Mouse (Mus musculus) liver, embryonic 13.5 days (tissue): Measurements from ENCODE around the gene Bola3. TPM values are rescaled to one million over a fixed set of nuclear protein-coding genes. Genes with fewer than 3 reads are reported as not detected.

Source experiments
- ATAC-seq: fragments of 200-750 bp; cut with Nextera tagmentation; 2 replicates; pipeline ENCODE4 v1.8.0; 2017; ENCODE audit warnings: low read depth, mild to moderate bottlenecking, moderate number of reproducible peaks, moderate library complexity
- DNase-seq: peaks from one replicate; pipeline ENCODE4 v3.0.0; 2022
- H3K27ac ChIP-seq: fragments of 300-500 bp; sonication (generic); 2 replicates; pipeline ENCODE4 v1.5.1; 2015; ENCODE audit warnings: moderate library complexity, mild to moderate bottlenecking, inconsistent platforms
- H3K27me3 ChIP-seq: fragments of 300-500 bp; sonication (generic); 2 replicates; pipeline ENCODE4 v1.6.1; 2015; ENCODE audit warnings: mild to moderate bottlenecking, inconsistent platforms
- H3K36me3 ChIP-seq: fragments of 300-500 bp; sonication (generic); 2 replicates; pipeline ENCODE4 v1.6.1; 2015; ENCODE audit warnings: mild to moderate bottlenecking, inconsistent platforms
- H3K4me1 ChIP-seq: fragments of 300-500 bp; sonication (generic); replicated peaks from 2 replicates; pipeline ENCODE4 v1.6.1; 2015; ENCODE audit warnings: inconsistent platforms
- H3K4me2 ChIP-seq: fragments of 300-500 bp; sonication (generic); 2 replicates; pipeline ENCODE4 v1.6.1; 2015; ENCODE audit warnings: inconsistent platforms, mild to moderate bottlenecking, moderate library complexity
- H3K4me3 ChIP-seq: fragments of 300-500 bp; sonication (generic); replicated peaks from 2 replicates; pipeline ENCODE4 v1.5.1; 2015; ENCODE audit warnings: mild to moderate bottlenecking, inconsistent platforms
- H3K9ac ChIP-seq: fragments of 300-500 bp; sonication (generic); 2 replicates; pipeline ENCODE4 v1.6.1; 2015; ENCODE audit warnings: mild to moderate bottlenecking, inconsistent platforms
- H3K9me3 ChIP-seq: fragments of 300-500 bp; sonication (generic); replicated peaks from 2 replicates; pipeline ENCODE4 v1.6.1; 2016; ENCODE audit warnings: inconsistent platforms
- WGBS: fragments of 180-500 bp; shearing (Covaris S2); methylation state at CpG from one replicate; pipeline ENCODE4 v1.1.7; 2015; ENCODE audit not compliant: insufficient replicate concordance; 5-methylcytosine and 5-hydroxymethylcytosine counted together
- polyA plus RNA-seq: library from polyadenylated mRNA; unstranded; fragments of >200 nt; fragmentation: Nextera tagmentation; extraction: Ambion mirVana; gene quantifications from 2 replicates; pipeline ENCODE4 v1.2.1, GENCODE M21; 2015

The Bola3 gene
- polyA plus RNA-seq: 329 and 343 TPM in 2 replicates

GRCm38 (mm10) chr6:83348873-83349272 lies at the start of gene Bola3:
Bola3 (plus strand) TSS chr6:83349147.
- no peaks in the 10 kb centered on the region for H3K27me3 ChIP-seq
- DNase-seq (no peak), ATAC-seq (no peak)
- H3K9me3 ChIP-seq: no peaks in the 10 kb centered on the region
- H3K27ac ChIP-seq: peak within 1 kb of the TSS; percentile 99
- H3K9ac ChIP-seq: peak within 1 kb of the TSS; percentile 96
- peaks cover 55% of the 10 kb centered on the region for H3K4me1 ChIP-seq
- H3K4me3 ChIP-seq: peak within 1 kb of the TSS; percentile 83
- 39% methylated on average over 6 of the region's 6 CpGs for WGBS
- H3K4me2 ChIP-seq: peak within 1 kb of the TSS; percentile 80
- H3K36me3 ChIP-seq: peaks cover 38% of the 10 kb centered on the region

GRCm38 (mm10) chr6:83300447-83301229 lies 48.3 kb upstream of the Bola3 start:
- DNase-seq (no peak), ATAC-seq (no peak)
- peaks cover 26% of the 10 kb centered on the region for H3K36me3 ChIP-seq
- no peak overlapping the region for H3K27ac ChIP-seq
- no peaks in the 10 kb centered on the region for H3K9me3 ChIP-seq
- no peak overlapping the region for H3K9ac ChIP-seq
- H3K27me3 ChIP-seq: 0 out of 2 replicates have a peak, but pooled peaks cover 4% of the 10 kb centered on the region
- H3K4me3 ChIP-seq: no peak overlapping the region
- H3K4me1 ChIP-seq: 0 out of 2 replicates have a peak, but pooled peaks cover 3% of the 10 kb centered on the region
- 62% methylated on average over 7 of the region's 7 CpGs for WGBS
- H3K4me2 ChIP-seq: no peak overlapping the region

GRCm38 (mm10) chr6:83301294-83301693 lies 47.7 kb upstream of the Bola3 start:
- no peak for ATAC-seq
- DNase-seq: no peak
- Histone ChIP-seq H3K4me1 (0 out of 2 replicates have a peak, but pooled peaks cover 3% of the 10 kb centered on the region), H3K27ac (no peak overlapping the region), H3K27me3 (0 out of 2 replicates have a peak, but pooled peaks cover 4% of the 10 kb centered on the region), H3K4me2 (no peak overlapping the region), H3K9ac (no peak overlapping the region), H3K4me3 (no peak overlapping the region), H3K36me3 (peaks cover 33% of the 10 kb centered on the region), H3K9me3 (no peaks in the 10 kb centered on the region)
- WGBS: 71% methylated on average over 2 of the region's 2 CpGs

GRCm38 (mm10) chr6:83302264-83302663 lies 46.7 kb upstream of the Bola3 start:
- Histone ChIP-seq H3K27me3 (0 out of 2 replicates have a peak, but pooled peaks cover 4% of the 10 kb centered on the region), H3K9me3 (no peaks in the 10 kb centered on the region), H3K27ac (no peak overlapping the region; the same call in 1 of the 2 replicates), H3K36me3 (peaks cover 42% of the 10 kb centered on the region), H3K9ac (no peak overlapping the region), H3K4me2 (no peak overlapping the region), H3K4me3 (no peak overlapping the region), H3K4me1 (0 out of 2 replicates have a peak, but pooled peaks cover 3% of the 10 kb centered on the region)
- DNase-seq: no peak
- no peak for ATAC-seq
- WGBS: 84% methylated on average over 5 of the region's 5 CpGs

- no peak for DNase-seq
- Histone ChIP-seq H3K9ac (no peak overlapping the region), H3K36me3 (peaks cover 98% of the 10 kb centered on the region), H3K27ac (no peak overlapping the region), H3K27me3 (no peaks in the 10 kb centered on the region), H3K9me3 (no peaks in the 10 kb centered on the region), H3K4me3 (no peak overlapping the region), H3K4me2 (no peak overlapping the region), H3K4me1 (peaks cover 36% of the 10 kb centered on the region)
- ATAC-seq: no peak
- 81% methylated on average over 7 of the region's 7 CpGs for WGBS
Measured at GRCm38 (mm10) chr6:83309017-83309416, 39.9 kb upstream of the Bola3 start.

GRCm38 (mm10) chr6:83311206-83311605 lies 37.7 kb upstream of the Bola3 start:
- DNase-seq: peak; percentile 59
- 0 out of 2 replicates have a peak overlapping the region, but pooled peaks have one; percentile 7 for H3K4me3 ChIP-seq
- ATAC-seq: peak; percentile 42; the same call in 1 of the 2 replicates
- peak overlapping the region; percentile 55 for H3K9ac ChIP-seq
- H3K9me3 ChIP-seq: no peaks in the 10 kb centered on the region
- 60% methylated on average over 11 of the region's 11 CpGs for WGBS
- peaks cover 78% of the 10 kb centered on the region for H3K36me3 ChIP-seq
- H3K27ac ChIP-seq: peak overlapping the region; percentile 92
- peaks cover 58% of the 10 kb centered on the region for H3K4me1 ChIP-seq
- H3K27me3 ChIP-seq: no peaks in the 10 kb centered on the region
- H3K4me2 ChIP-seq: peak overlapping the region; percentile 52

- DNase-seq (no peak), ATAC-seq (no peak)
- no peaks in the 10 kb centered on the region for H3K27me3 ChIP-seq
- H3K36me3 ChIP-seq: peaks cover 70% of the 10 kb centered on the region
- peaks cover 65% of the 10 kb centered on the region for H3K4me1 ChIP-seq
- no peaks in the 10 kb centered on the region for H3K9me3 ChIP-seq
- H3K27ac ChIP-seq: peak overlapping the region; percentile 92
- 80% methylated on average over 7 of the region's 7 CpGs for WGBS
- no peak overlapping the region for H3K4me3 ChIP-seq
- peak overlapping the region; percentile 52 for H3K4me2 ChIP-seq
- H3K9ac ChIP-seq: peak overlapping the region; percentile 55; the same call in 1 of the 2 replicates
Measured at GRCm38 (mm10) chr6:83312021-83312420, 36.9 kb upstream of the Bola3 start.

- ATAC-seq (peak; percentile 71), DNase-seq (peak; percentile 77)
- 37% methylated on average over 8 of the region's 8 CpGs for WGBS
- peak overlapping the region; percentile 55 for H3K9ac ChIP-seq
- H3K9me3 ChIP-seq: no peaks in the 10 kb centered on the region
- peak overlapping the region; percentile 52 for H3K4me2 ChIP-seq
- H3K27me3 ChIP-seq: no peaks in the 10 kb centered on the region
- H3K4me1 ChIP-seq: peaks cover 65% of the 10 kb centered on the region
- H3K36me3 ChIP-seq: peaks cover 65% of the 10 kb centered on the region
- no peak overlapping the region for H3K4me3 ChIP-seq
- H3K27ac ChIP-seq: peak overlapping the region; percentile 92
Measured at GRCm38 (mm10) chr6:83312514-83312913, 36.4 kb upstream of the Bola3 start.

GRCm38 (mm10) chr6:83315293-83315692 lies 33.7 kb upstream of the Bola3 start:
- Histone ChIP-seq H3K27me3 (no peaks in the 10 kb centered on the region), H3K4me2 (peak overlapping the region; percentile 81), H3K4me3 (peak overlapping the region; percentile 83), H3K27ac (peak overlapping the region; percentile 92), H3K9me3 (no peaks in the 10 kb centered on the region), H3K36me3 (peaks cover 39% of the 10 kb centered on the region), H3K9ac (peak overlapping the region; percentile 88), H3K4me1 (peaks cover 70% of the 10 kb centered on the region)
- ATAC-seq (no peak), DNase-seq (no peak)

GRCm38 (mm10) chr6:83316022-83316421 lies 32.9 kb upstream of the Bola3 start:
- Histone ChIP-seq H3K9me3 (no peaks in the 10 kb centered on the region), H3K27me3 (no peaks in the 10 kb centered on the region), H3K4me2 (peak overlapping the region; percentile 81), H3K4me3 (peak overlapping the region; percentile 83), H3K9ac (peak overlapping the region; percentile 88), H3K4me1 (peaks cover 64% of the 10 kb centered on the region), H3K27ac (peak overlapping the region; percentile 92), H3K36me3 (peaks cover 31% of the 10 kb centered on the region)
- DNase-seq: peak; percentile 69
- no peak for ATAC-seq
- 3% methylated on average over 10 of the region's 10 CpGs for WGBS

- H3K4me2 ChIP-seq: peak overlapping the region; percentile 81
- H3K4me3 ChIP-seq: peak overlapping the region; percentile 83
- H3K4me1 ChIP-seq: peaks cover 52% of the 10 kb centered on the region
- H3K27me3 ChIP-seq: no peaks in the 10 kb centered on the region
- H3K9me3 ChIP-seq: no peaks in the 10 kb centered on the region
- DNase-seq: peak; percentile 88
- WGBS: under 1% methylated on average over 52 of the region's 52 CpGs
- H3K9ac ChIP-seq: peak overlapping the region; percentile 88
- ATAC-seq: peak; percentile 93
- peaks cover 19% of the 10 kb centered on the region for H3K36me3 ChIP-seq
- H3K27ac ChIP-seq: peak overlapping the region; percentile 92
Measured at GRCm38 (mm10) chr6:83317108-83317741, 31.7 kb upstream of the Bola3 start.
